Mouse (Mus musculus) layer of hippocampus, adult 9-10 months (tissue): ENCODE measurements at regions not wholly inside any gene's neighbourhood (a gene's known extent, or its start where the extent isn't known, plus 50 kb on each side); places are given as distances from the start of the nearest gene placed in this dataset.

Source experiments
- DNase-seq: peaks from one replicate; pipeline ENCODE4 v3.0.0; 2022; ENCODE audit warnings: low spot score

DNA sequence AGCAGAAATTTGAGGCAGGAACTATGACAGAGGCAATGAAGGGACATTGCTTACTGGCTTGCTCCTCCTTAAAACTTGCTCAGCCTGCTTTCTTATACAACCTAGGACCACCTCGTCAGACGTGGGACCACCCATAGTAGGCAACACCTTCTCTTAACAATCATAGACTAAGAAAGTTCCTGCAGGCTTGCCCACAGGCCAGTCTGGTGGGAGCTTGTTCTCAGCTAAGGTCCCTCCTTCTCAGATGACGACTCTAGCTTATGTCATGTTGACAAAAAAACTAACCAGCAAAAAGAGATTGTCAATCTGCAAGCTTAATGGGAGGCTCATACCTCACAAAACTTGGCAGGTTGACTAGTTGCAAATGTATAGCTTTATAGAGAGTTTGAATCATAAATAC lies 56.5 kb upstream of the Lsm6 start:
- DNase-seq = no peak

GRCm38 (mm10) chr8:78889708-78890107 lies 68.8 kb upstream of the Lsm6 start:
- no peak for DNase-seq

GRCm38 (mm10) chr8:78890571-78890970 lies 69.6 kb upstream of the Lsm6 start:
- no peak for DNase-seq

GRCm38 (mm10) chr8:78899887-78900286 lies 78.9 kb upstream of the Lsm6 start:
- peak; percentile 74 for DNase-seq

DNA sequence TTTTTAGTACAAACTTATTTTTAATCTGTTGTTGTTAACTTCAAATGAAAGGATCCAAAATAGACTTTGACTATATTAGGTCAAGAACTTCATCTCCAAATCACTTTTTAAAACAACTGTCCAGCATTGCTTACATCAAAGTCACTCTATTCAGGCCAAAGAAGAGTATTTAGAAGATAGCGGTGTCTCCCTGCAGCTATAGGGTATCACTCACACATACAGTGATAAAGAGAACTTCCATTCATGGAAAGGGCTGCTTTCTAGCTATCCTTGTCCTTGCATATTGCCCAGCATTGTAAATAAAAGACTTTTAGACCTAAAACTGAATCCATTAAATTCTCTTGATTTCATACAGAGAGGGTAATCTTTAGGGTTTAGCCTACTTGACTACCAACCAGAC lies 82.1 kb upstream of the Lsm6 start:
- no peak for DNase-seq

DNA sequence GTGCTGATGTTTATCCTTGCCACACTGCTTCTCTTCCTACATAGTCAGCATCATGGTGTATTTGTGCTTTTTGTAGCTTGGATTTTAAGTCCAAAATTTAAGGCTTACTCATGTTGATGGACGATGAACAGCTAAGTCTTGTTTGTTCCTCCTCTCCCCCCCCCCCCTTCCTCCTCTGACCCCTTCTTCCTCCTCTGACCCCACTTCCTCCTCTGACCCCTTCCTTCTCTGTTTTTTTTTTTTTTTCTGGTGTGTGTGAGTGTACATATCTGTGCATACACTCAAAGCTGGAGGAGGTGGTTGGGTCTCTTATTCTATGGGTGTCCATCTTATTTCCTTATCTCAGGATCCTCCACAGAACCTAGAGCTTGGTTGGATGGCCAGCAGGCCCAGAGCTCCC lies 87.0 kb upstream of the Lsm6 start:
- no peak for DNase-seq

- no peak for DNase-seq
These were observed 90.4 kb upstream of the Lsm6 start for GRCm38 (mm10) chr8:78911288-78911873.

DNA sequence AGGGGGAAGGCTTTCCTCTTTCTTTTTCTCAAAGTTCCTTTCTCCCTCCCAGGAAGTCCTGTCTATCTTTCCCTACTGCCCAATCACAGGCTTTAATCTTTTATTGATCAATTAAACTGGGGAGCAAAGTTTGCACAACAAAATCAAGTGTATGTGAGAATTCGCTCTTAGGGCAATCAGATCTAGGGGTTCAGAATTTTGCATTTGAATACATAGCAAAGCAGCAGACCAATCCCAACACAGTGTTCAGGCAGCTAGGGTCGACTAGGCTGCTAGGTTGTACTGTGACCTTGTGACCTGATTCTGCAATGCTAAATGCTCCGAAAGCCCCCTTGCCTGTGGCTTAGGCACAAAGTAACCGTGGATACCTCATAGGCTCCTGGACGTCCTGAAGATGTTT lies 91.5 kb upstream of the Lsm6 start:
- no peak for DNase-seq

DNA sequence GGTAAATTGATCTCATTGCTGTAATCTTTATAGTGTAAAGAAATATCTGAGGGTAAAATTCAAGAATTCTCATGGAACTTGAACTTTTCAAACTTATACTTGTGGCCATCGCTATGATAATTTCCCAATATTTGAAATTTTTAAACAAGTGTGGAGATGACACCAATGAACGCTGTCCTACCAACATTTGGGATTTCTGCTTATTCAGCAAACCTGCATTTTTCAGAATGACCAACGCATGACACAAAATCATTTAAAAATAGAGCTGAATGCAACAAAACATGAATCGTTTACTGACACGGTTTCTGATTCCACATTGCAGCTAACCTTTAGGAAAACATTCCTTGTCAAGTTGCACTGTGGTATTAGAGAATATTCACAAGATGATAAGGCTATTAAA lies 92.9 kb upstream of the Lsm6 start:
- DNase-seq = no peak

- no peak for DNase-seq
These were observed 97.4 kb upstream of the Zfp827 start for GRCm38 (mm10) chr8:78930610-78931397.

DNA sequence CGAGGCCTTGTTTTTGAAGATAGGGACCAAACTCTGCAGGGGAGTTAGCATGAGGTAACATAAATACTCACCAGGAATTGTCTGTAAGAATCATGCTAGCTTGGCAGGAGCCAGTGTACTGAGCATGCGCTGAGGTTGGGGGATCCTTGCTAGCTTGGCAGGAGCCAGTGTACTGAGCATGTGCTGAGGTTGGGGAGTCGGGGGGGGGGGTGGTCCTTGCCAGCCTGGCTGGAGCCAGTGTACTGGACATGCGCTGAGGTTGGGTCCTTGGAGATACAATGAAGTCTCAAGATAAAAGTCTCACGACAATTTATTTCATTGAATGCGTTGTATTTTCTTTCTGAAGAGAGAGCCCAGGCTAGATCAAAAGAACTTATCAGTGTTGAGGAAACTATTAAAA lies 96.2 kb upstream of the Zfp827 start:
- DNase-seq = no peak

DNA sequence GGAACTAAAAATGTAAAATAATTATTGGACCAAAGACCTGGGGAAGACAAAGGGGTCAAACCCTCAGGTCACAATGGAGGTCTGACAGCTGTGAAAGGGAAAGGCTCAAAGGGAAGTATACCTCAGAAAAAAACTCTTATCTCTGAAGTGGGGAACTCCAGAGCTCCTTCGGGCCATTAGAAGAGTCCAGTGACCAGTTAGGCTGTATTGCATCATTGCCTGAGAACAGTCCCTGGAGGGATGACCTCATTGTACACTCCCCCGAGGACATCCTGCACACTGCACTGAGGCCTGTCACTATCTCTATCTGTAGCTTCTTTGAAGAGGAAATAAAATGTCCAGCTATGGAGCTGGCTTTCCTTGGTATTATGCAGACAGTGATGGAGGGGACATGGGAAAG lies 88.2 kb upstream of the Zfp827 start:
- DNase-seq = no peak

GRCm38 (mm10) chr8:78941558-78941957 lies 86.7 kb upstream of the Zfp827 start:
- peak; percentile 1 for DNase-seq

DNA sequence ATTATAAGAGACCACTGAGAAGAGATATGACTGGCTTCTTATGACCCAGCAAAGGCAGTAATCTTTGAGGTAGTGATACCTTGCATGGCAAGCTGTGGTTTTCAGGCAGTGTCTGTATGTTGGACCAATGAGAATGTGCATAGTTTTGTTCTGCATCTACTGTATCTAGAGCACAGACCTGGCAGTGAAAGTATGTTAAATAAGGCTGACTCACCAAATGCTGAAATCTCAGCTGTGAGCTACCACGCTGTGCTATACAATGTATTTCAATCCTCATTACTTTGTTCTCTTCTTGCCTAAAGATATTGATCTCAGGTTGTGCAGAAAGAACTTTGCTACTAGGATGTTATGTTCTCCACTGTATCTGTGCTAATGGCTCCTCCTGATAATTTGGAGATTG lies 83.9 kb upstream of the Zfp827 start:
- no peak for DNase-seq

DNA sequence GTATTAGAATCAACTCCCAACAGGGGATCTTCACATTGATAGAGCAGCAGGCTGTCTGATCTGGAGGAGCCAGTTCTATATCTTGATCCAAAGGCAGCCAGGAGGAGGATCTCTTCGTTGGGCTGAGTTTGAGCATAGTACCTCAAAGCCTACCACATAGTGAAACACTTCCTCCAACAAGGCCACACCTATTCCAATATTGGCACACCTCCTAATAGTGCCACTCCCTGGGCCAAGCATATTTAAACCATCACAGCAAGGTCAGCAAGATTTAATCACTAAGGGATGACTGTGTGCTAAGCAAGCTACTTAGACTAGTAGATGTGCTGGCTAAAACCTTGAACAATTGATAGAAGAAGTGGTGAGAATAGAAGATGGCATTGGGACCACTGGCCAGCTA lies 82.6 kb upstream of the Zfp827 start:
- no peak for DNase-seq

- DNase-seq = no peak
These were observed 82.2 kb upstream of the Zfp827 start for GRCm38 (mm10) chr8:78946085-78946484.

DNA sequence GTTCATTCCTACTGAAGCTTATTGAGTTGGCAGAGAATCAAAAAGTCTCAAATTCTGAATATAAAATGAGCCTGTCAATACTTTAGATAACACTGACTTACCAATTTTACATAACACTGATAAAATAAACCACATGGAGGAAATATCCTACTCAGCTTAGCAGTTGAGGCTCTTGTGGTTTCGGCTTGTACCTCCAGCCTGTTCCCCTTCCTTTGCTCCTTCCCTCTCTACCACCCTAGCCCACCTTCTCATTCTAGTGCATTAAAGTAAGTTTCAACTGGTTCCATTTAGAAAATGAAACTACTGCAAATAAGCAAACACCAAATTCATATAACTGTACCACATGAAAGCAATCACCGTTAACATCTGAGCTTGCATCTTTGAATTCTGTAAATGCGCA lies 53.2 kb upstream of the Zfp827 start:
- DNase-seq = no peak
